Mouse (Mus musculus): Measurements from ENCODE around the gene D11Wsu47e.

- TF ChIP-seq CTCF (IDR thresholded peaks at IDR 0.05; ENCODE audit: low read depth, low read length) (no peak), EP300 (IDR thresholded peaks at IDR 0.05; ENCODE audit: insufficient read depth, low read depth, low read length) (no peak)
Measured at GRCm38 (mm10) chr11:113726994-113727888, 43.0 kb downstream of the D11Wsu47e start.
